Mouse (Mus musculus): ENCODE results near the gene Nap1l1. TPM values are rescaled to one million over a fixed set of nuclear protein-coding genes. Genes with fewer than 3 reads are reported as not detected.

The Nap1l1 gene
- polyA plus RNA-seq, 1 experiment: 6.7 TPM

- 97% methylated on average over 9 of the region's 9 CpGs for WGBS
- DNase-seq (ENCODE audit: low read depth, low spot score): no peak
Observed at GRCm38 (mm10) chr10:111540678-111541077, 67.7 kb downstream of the Nap1l1 start.

- WGBS: 89% methylated on average over 7 of the region's 7 CpGs
- DNase-seq (ENCODE audit: low read depth, low spot score): no peak
Observed at GRCm38 (mm10) chr10:111543106-111543505, 70.1 kb downstream of the Nap1l1 start.

- 13% methylated on average over 7 of the region's 7 CpGs for WGBS
- DNase-seq (ENCODE audit: low read depth, low spot score): no peak
Observed at GRCm38 (mm10) chr10:111543781-111544260, 70.8 kb downstream of the Nap1l1 start.

DNA sequence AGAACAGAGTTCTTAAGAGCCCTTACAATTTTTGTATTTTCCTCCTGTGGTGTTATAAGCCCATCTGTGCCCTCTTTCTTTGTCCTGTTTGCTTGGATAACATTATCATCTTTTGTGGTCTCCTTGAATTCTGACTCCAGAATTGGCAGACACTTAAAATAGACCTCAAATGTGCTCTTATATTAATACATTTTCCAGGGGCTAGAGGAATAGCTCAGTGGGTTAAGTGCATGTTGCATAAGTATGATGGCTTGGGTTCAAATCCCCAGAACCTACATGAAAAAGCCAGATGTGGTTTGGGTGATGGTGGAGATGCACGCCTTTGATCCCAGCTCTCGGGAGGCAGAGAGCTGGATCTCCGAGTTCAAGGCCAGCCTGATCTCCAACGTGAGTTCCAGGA is 71.3 kb downstream of the Nap1l1 start:
- WGBS: 63% methylated on average over 4 of the region's 4 CpGs
- no peak for DNase-seq (ENCODE audit: low read depth, low spot score)

- no peak for DNase-seq (ENCODE audit: low read depth, low spot score)
- WGBS: 32% methylated on average over 4 of the region's 4 CpGs
Observed at GRCm38 (mm10) chr10:111545648-111546047, 72.6 kb downstream of the Nap1l1 start.

Other genes starting within 250 kb of the Nap1l1 start
- gene Bbs10, start 174.5 kb upstream of the Nap1l1 start, polyA plus RNA-seq (2012; rRNA removed): 0.43 and 0.44 TPM in 2 replicates
- 11.0 and 14.4 TPM in 2 replicates for gene Phlda1, start 33.1 kb downstream of the Nap1l1 start, polyA plus RNA-seq (2012; rRNA removed)